Mouse (Mus musculus) G1E (cell line): ENCODE data around the gene Sfrp4.

Experiments used
- CTCF ChIP-seq: IDR thresholded peaks from 2 replicates; pipeline ENCODE4 v1.5.1; 2012; ENCODE audit warnings: low read depth, low read length, inconsistent platforms, mixed read lengths
- GATA1 ChIP-seq: IDR thresholded peaks from 2 replicates; pipeline ENCODE4 v1.6.1; 2012; ENCODE audit warnings: borderline replicate concordance, low read length, inconsistent platforms, mixed read lengths
- GATA2 ChIP-seq: IDR thresholded peaks from 2 replicates; pipeline ENCODE4 v1.6.1; 2012; ENCODE audit warnings: low read depth, low read length, inconsistent platforms, borderline replicate concordance
- POLR2AphosphoS5 ChIP-seq: IDR thresholded peaks from 2 replicates; pipeline ENCODE4 v1.6.1; 2012; ENCODE audit warnings: low read depth, low read length, inconsistent platforms; ENCODE audit not compliant: insufficient replicate concordance
- TAL1 ChIP-seq: conservative IDR thresholded peaks from 2 replicates; pipeline ENCODE4 v1.6.1; 2012; ENCODE audit warnings: low read depth, low read length, inconsistent platforms, mixed read lengths

GRCm38 (mm10) chr13:19618081-19618480 lies 4.8 kb upstream of the Sfrp4 start:
- TF ChIP-seq CTCF (no peak), GATA1 (no peak), TAL1 (no peak), POLR2AphosphoS5 (no peak), GATA2 (no peak)
